Mouse (Mus musculus) kidney, adult 2 months (tissue): ENCODE data around the gene Olfr548-ps1. TPM values are rescaled to one million over a fixed set of nuclear protein-coding genes. Genes with fewer than 3 reads are reported as not detected.
A peak's percentile ranks its signal among the peaks of the same experiment; 100 is the strongest.

Experiments
- DNase-seq: peaks from one replicate; pipeline ENCODE4 v3.0.0; 2021
- H3K27ac ChIP-seq: fragments of 200-500 bp; 2 replicates; pipeline ENCODE4 v1.5.1; 2012; ENCODE audit warnings: low read depth, low read length, control low read depth, inconsistent platforms; ENCODE audit not compliant: insufficient read depth
- H3K27me3 ChIP-seq: fragments of 200-500 bp; replicated peaks from 2 replicates; pipeline ENCODE4 v1.6.1; 2012; ENCODE audit warnings: mild to moderate bottlenecking, moderate library complexity, low read length, inconsistent platforms; ENCODE audit not compliant: control insufficient read depth, insufficient read depth
- H3K36me3 ChIP-seq: fragments of 200-500 bp; 2 replicates; pipeline ENCODE4 v1.6.1; 2012; ENCODE audit warnings: mild to moderate bottlenecking, moderate library complexity, low read length, inconsistent platforms; ENCODE audit not compliant: control insufficient read depth, insufficient read depth
- H3K4me1 ChIP-seq: fragments of 200-500 bp; 2 replicates; pipeline ENCODE4 v1.6.1; 2011; ENCODE audit warnings: low read length; ENCODE audit not compliant: control insufficient read depth, insufficient read depth
- H3K4me3 ChIP-seq: fragments of 200-500 bp; 2 replicates; pipeline ENCODE4 v1.5.1; 2011; ENCODE audit warnings: mild to moderate bottlenecking, low read depth, low read length, control low read depth; ENCODE audit not compliant: insufficient read depth
- CTCF ChIP-seq: fragments of 200-500 bp; conservative IDR thresholded peaks from 2 replicates; pipeline ENCODE4 v1.5.1; 2011; ENCODE audit warnings: low read depth, mild to moderate bottlenecking, control low read depth, low read length, moderate library complexity, mixed read lengths; ENCODE audit not compliant: insufficient read depth, insufficient read length
- POLR2A ChIP-seq: fragments of 200-500 bp; IDR thresholded peaks from one replicate; pipeline ENCODE4 v1.6.1; 2011; ENCODE audit warnings: low read depth, low read length, control low read depth
- WGBS: fragments of 180-500 bp; shearing (Covaris S2); methylation state at CpG from one replicate; pipeline ENCODE4 v1.1.7; 2018; 5-methylcytosine and 5-hydroxymethylcytosine counted together
- polyA plus RNA-seq: library from polyadenylated mRNA; depleted of rRNA; stranded (reverse); fragments of >200 nt; gene quantifications from 2 replicates; pipeline ENCODE4 v1.2.3, GENCODE M21; 2012

Gene Olfr548-ps1
- polyA plus RNA-seq, 1 experiment: not detected

GRCm38 (mm10) chr7:102541251-102541650, 555 bp downstream of the Olfr548-ps1 start:
- no peak for TF ChIP-seq POLR2A
- no peak for TF ChIP-seq CTCF
- Histone ChIP-seq H3K36me3 (no peaks in the 10 kb centered on the region), H3K4me3 (no peak overlapping the region), H3K27ac (no peak overlapping the region), H3K27me3 (no peaks in the 10 kb centered on the region), H3K4me1 (no peaks in the 10 kb centered on the region)
- WGBS: 44% methylated on average over 3 of the region's 3 CpGs
- DNase-seq: no peak

- 87% methylated on average over 3 of the region's 3 CpGs for WGBS
- Histone ChIP-seq H3K4me3 (no peak within 1 kb of the TSS), H3K4me1 (no peaks in the 10 kb centered on the region), H3K27me3 (no peaks in the 10 kb centered on the region), H3K27ac (no peak within 1 kb of the TSS), H3K36me3 (no peaks in the 10 kb centered on the region)
- no peak for TF ChIP-seq CTCF
- no peak for TF ChIP-seq POLR2A
- no peak for DNase-seq
Observed at GRCm38 (mm10) chr7:102549570-102549969, 8.9 kb downstream of the Olfr548-ps1 start, which contains the start of gene Olfr549. Gene Olfr549 (plus strand): TSS chr7:102549870.

- 76% methylated on average over 3 of the region's 3 CpGs for WGBS
- no peak overlapping the region for H3K4me3 ChIP-seq
- no peaks in the 10 kb centered on the region for H3K36me3 ChIP-seq
- TF ChIP-seq CTCF (no peak), POLR2A (no peak)
- DNase-seq: no peak
- no peak overlapping the region for H3K27ac ChIP-seq
- no peaks in the 10 kb centered on the region for H3K27me3 ChIP-seq
- no peaks in the 10 kb centered on the region for H3K4me1 ChIP-seq
Observed at GRCm38 (mm10) chr7:102553279-102553678, 12.6 kb downstream of the Olfr548-ps1 start.

- H3K4me3 ChIP-seq: peak within 1 kb of the TSS; percentile 58
- no peaks in the 10 kb centered on the region for H3K27me3 ChIP-seq
- DNase-seq: peak; percentile 96
- H3K4me1 ChIP-seq: no peaks in the 10 kb centered on the region
- peak within 1 kb of the TSS; percentile 6; the same call in 1 of the 2 replicates for H3K27ac ChIP-seq
- no peak for TF ChIP-seq CTCF
- no peak for TF ChIP-seq POLR2A
- 9% methylated on average over 10 of the region's 10 CpGs for WGBS
- peaks cover 4% of the 10 kb centered on the region; the same call in 1 of the 2 replicates for H3K36me3 ChIP-seq
Observed at GRCm38 (mm10) chr7:102564999-102565997, 24.6 kb downstream of the Olfr548-ps1 start, which contains the start of gene Trim21. Gene Trim21 (minus strand): TSS chr7:102565486.

- Histone ChIP-seq H3K27me3 (no peaks in the 10 kb centered on the region), H3K36me3 (no peaks in the 10 kb centered on the region; the same call in 1 of the 2 replicates), H3K4me3 (no peak overlapping the region), H3K4me1 (no peaks in the 10 kb centered on the region), H3K27ac (no peak overlapping the region)
- 93% methylated on average over 4 of the region's 4 CpGs for WGBS
- no peak for DNase-seq
- TF ChIP-seq CTCF (no peak), POLR2A (no peak)
Observed at GRCm38 (mm10) chr7:102566219-102566618, 25.5 kb downstream of the Olfr548-ps1 start.

GRCm38 (mm10) chr7:102571142-102571541, 30.4 kb downstream of the Olfr548-ps1 start, which contains the start of gene Olfr550:
Gene Olfr550 (plus strand): TSS chr7:102571442.
- Histone ChIP-seq H3K27me3 (no peaks in the 10 kb centered on the region), H3K4me3 (no peak within 1 kb of the TSS), H3K27ac (no peak within 1 kb of the TSS), H3K36me3 (no peaks in the 10 kb centered on the region), H3K4me1 (no peaks in the 10 kb centered on the region)
- WGBS: 82% methylated on average over 8 of the region's 8 CpGs
- DNase-seq: no peak
- no peak for TF ChIP-seq CTCF
- TF ChIP-seq POLR2A: no peak
